Mouse (Mus musculus): Measurements from ENCODE around the gene Sap18b. TPM values are rescaled to one million over a fixed set of nuclear protein-coding genes. Genes with fewer than 3 reads are reported as not detected.

Gene Sap18b
- polyA plus RNA-seq, 1 experiment: 218 TPM

DNA sequence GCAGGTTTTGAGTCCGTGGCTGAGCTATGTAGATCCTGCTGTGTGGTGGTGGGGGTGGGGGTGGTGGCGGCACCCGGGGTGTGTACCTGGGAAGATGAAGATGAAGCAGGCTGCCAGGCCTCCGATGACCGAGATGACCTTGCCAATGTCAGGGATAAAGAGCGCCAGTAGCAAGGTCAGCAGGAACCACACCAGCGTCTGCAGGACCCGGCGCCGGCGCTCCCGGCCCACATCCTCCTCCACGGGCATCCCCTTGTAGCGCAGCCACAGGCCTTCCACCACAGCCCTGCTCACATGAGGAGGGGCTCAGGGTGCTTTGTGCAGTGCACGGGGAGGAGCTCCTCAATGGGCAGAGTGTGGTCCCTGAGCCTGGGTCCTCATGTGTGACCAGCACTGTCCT lies 16.3 kb downstream of the Sap18b start:
- H3K79me2 ChIP-seq (ENCODE audit: control insufficient read depth, insufficient read depth): no peaks in the 10 kb centered on the region
- no peak overlapping the region for H3K4me3 ChIP-seq (ENCODE audit: insufficient read depth, poor library complexity, severe bottlenecking)
- no peaks in the 10 kb centered on the region for H3K27me3 ChIP-seq (ENCODE audit: control insufficient read depth, insufficient read depth, insufficient read length)
- H3K36me3 ChIP-seq (ENCODE audit: control insufficient read depth, insufficient read depth): peaks cover 23% of the 10 kb centered on the region
- no peaks in the 10 kb centered on the region for H3K79me3 ChIP-seq (ENCODE audit: low read depth)
- H3ac ChIP-seq (ENCODE audit: control insufficient read depth, insufficient read length, low read depth): no peak overlapping the region
- TF ChIP-seq MYOD1 (IDR thresholded peaks at IDR 0.05; ENCODE audit: control insufficient read depth, insufficient read length, low read depth): no peak

DNA sequence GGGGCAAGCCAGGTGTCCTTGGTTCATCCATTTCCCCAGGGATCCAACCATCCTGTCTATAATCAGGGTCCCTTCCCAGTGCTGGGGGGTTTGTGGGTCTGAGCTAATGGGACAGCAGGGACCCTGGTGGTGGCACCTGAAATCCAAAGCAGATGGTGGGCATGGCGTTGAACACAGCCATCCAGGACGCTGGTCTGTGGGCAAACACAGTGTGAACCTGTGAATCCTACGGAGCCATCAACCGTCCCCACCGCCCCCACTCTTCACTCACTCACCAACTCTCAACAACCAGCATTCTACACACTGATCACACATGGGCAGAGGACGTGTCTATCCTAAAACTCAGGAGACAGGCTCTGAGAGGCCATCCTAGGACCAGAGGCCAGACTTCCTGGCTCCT lies 18.8 kb downstream of the Sap18b start:
- Histone ChIP-seq H3K79me2 (ENCODE audit: control insufficient read depth, insufficient read depth) (no peaks in the 10 kb centered on the region), H3K36me3 (ENCODE audit: control insufficient read depth, insufficient read depth) (peaks cover 29% of the 10 kb centered on the region), H3K79me3 (ENCODE audit: low read depth) (no peaks in the 10 kb centered on the region), H3ac (ENCODE audit: control insufficient read depth, insufficient read length, low read depth) (no peak overlapping the region), H3K4me3 (ENCODE audit: insufficient read depth, poor library complexity, severe bottlenecking) (no peak overlapping the region), H3K27me3 (ENCODE audit: control insufficient read depth, insufficient read depth, insufficient read length) (no peaks in the 10 kb centered on the region)
- no peak for TF ChIP-seq MYOD1 (IDR thresholded peaks at IDR 0.05; ENCODE audit: control insufficient read depth, insufficient read length, low read depth)
- no peak for TF ChIP-seq CEBPB (IDR thresholded peaks at IDR 0.05; ENCODE audit: low read depth)
- no peak for TF ChIP-seq MAX (IDR thresholded peaks at IDR 0.05)
- no peak for TF ChIP-seq CTCF (IDR thresholded peaks at IDR 0.05; ENCODE audit: control insufficient read depth, insufficient read depth, insufficient read length)
- TF ChIP-seq MYOG (IDR thresholded peaks at IDR 0.05; ENCODE audit: control insufficient read depth, extremely low read depth, insufficient read length): no peak
- no peak for TF ChIP-seq USF1 (IDR thresholded peaks at IDR 0.05; ENCODE audit: low read depth)
- TF ChIP-seq FOSL1 (IDR thresholded peaks at IDR 0.05; ENCODE audit: insufficient read depth, low read length, poor library complexity, severe bottlenecking): no peak

DNA sequence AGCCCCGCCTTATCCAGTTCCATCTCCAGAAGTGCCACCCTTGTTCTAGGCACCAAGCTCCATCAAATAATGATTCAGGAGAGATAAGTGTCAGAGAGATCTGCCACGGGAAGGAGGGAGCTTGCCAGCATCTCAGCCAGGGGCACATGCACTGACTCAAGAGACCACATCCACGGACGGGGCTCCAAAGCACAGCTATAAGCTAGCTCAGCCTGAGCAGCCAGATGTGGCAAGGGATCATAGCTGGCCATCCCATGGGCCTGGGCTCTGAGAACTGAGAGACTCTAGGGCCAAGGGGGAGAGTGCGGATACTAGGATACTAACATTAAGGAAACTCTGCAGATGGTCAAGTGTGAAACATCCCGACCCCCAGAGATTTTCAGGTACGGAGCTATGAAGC lies 19.9 kb downstream of the Sap18b start:
- Histone ChIP-seq H3K36me3 (ENCODE audit: control insufficient read depth, insufficient read depth) (peaks cover 21% of the 10 kb centered on the region), H3K4me3 (ENCODE audit: insufficient read depth, poor library complexity, severe bottlenecking) (no peak overlapping the region), H3K79me2 (ENCODE audit: control insufficient read depth, insufficient read depth) (no peaks in the 10 kb centered on the region), H3ac (ENCODE audit: control insufficient read depth, insufficient read length, low read depth) (no peak overlapping the region), H3K79me3 (ENCODE audit: low read depth) (no peaks in the 10 kb centered on the region), H3K27me3 (ENCODE audit: control insufficient read depth, insufficient read depth, insufficient read length) (no peaks in the 10 kb centered on the region)
- TF ChIP-seq USF1 (IDR thresholded peaks at IDR 0.05; ENCODE audit: low read depth): no peak
- TF ChIP-seq CEBPB (IDR thresholded peaks at IDR 0.05; ENCODE audit: low read depth): no peak
- TF ChIP-seq CTCF (IDR thresholded peaks at IDR 0.05; ENCODE audit: control insufficient read depth, insufficient read depth, insufficient read length): no peak
- TF ChIP-seq FOSL1 (IDR thresholded peaks at IDR 0.05; ENCODE audit: insufficient read depth, low read length, poor library complexity, severe bottlenecking): no peak
- TF ChIP-seq MYOG (IDR thresholded peaks at IDR 0.05; ENCODE audit: control insufficient read depth, extremely low read depth, insufficient read length): no peak
- no peak for TF ChIP-seq MYOD1 (IDR thresholded peaks at IDR 0.05; ENCODE audit: control insufficient read depth, insufficient read length, low read depth)
- TF ChIP-seq MAX (IDR thresholded peaks at IDR 0.05): no peak

DNA sequence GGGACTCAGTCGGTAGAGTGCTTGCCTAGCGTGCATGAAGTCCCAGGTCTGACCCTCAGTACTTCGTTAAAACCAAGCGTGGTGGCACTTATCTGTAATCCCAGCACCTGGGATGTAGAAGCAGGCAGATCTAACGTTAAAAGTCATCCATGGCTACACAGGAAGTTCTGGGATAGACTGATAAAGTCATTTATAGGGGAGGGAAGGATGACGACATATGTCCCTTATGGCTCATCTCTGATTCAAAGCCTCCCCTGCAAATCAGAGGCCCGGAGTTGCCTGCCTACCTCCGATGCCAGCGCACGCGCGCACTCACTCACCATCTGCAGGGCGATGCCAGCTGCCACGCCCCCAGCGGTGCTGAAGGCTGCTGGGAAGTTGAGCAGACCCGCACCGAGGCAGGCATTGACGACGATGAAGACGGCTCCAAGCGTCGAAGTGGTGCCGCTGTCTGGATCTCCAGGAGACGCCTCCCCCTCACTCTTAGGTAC lies 23.0 kb downstream of the Sap18b start:
- Histone ChIP-seq H3K36me3 (ENCODE audit: control insufficient read depth, insufficient read depth) (peaks cover 17% of the 10 kb centered on the region), H3K27me3 (ENCODE audit: control insufficient read depth, insufficient read depth, insufficient read length) (no peaks in the 10 kb centered on the region), H3K79me3 (ENCODE audit: low read depth) (peaks cover 2% of the 10 kb centered on the region), H3ac (ENCODE audit: control insufficient read depth, insufficient read length, low read depth) (no peak overlapping the region), H3K4me3 (ENCODE audit: insufficient read depth, poor library complexity, severe bottlenecking) (no peak overlapping the region), H3K79me2 (ENCODE audit: control insufficient read depth, insufficient read depth) (peaks cover 11% of the 10 kb centered on the region)
- TF ChIP-seq CEBPB (IDR thresholded peaks at IDR 0.05; ENCODE audit: low read depth): no peak
- TF ChIP-seq USF1 (IDR thresholded peaks at IDR 0.05; ENCODE audit: low read depth): no peak
- TF ChIP-seq MAX (IDR thresholded peaks at IDR 0.05): no peak
- TF ChIP-seq CTCF (IDR thresholded peaks at IDR 0.05; ENCODE audit: control insufficient read depth, insufficient read depth, insufficient read length): no peak
- TF ChIP-seq FOSL1 (IDR thresholded peaks at IDR 0.05; ENCODE audit: insufficient read depth, low read length, poor library complexity, severe bottlenecking): no peak
- no peak for TF ChIP-seq MYOG (IDR thresholded peaks at IDR 0.05; ENCODE audit: control insufficient read depth, extremely low read depth, insufficient read length)
- TF ChIP-seq MYOD1 (IDR thresholded peaks at IDR 0.05; ENCODE audit: control insufficient read depth, insufficient read length, low read depth): no peak

DNA sequence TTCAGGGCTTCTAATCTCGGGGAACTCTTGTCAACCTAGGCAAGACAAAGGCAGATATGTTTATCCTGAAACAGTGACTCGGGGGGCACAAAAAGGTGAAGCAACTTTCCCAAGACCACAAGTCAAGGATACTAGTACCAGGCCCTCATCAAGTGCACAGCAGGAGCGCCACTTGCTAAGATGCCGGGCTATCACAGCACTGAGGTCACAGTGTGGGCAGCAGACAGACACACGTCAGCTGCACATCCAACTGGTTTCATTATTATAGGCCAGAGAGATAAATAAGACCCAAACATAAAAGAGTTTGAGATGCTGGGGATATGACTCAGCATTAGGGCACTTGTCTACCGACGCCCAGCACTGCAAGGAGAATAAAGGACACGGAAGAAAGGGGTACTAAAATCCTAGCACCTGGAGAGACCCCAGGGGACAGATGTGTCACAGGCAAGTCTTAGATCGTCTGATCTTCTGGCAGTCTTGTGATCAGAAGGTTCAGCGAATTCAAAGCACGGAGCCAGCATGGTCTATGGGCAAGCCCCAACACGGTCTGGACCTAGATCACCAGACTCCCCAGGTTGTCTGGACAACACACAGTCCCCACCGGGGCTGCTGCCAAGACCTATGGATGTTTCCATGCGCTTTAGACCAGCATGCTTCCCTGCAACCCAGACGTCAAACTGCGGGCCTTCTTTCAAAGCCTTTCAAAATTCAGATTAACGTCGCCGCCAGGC lies 23.8 kb downstream of the Sap18b start:
- Histone ChIP-seq H3ac (ENCODE audit: control insufficient read depth, insufficient read length, low read depth) (no peak overlapping the region), H3K36me3 (ENCODE audit: control insufficient read depth, insufficient read depth) (peaks cover 17% of the 10 kb centered on the region), H3K79me2 (ENCODE audit: control insufficient read depth, insufficient read depth) (peaks cover 11% of the 10 kb centered on the region), H3K4me3 (ENCODE audit: insufficient read depth, poor library complexity, severe bottlenecking) (no peak overlapping the region), H3K79me3 (ENCODE audit: low read depth) (peaks cover 2% of the 10 kb centered on the region), H3K27me3 (ENCODE audit: control insufficient read depth, insufficient read depth, insufficient read length) (no peaks in the 10 kb centered on the region)
- TF ChIP-seq MAX (IDR thresholded peaks at IDR 0.05) (no peak), MYOG (IDR thresholded peaks at IDR 0.05; ENCODE audit: control insufficient read depth, extremely low read depth, insufficient read length) (no peak), MYOD1 (IDR thresholded peaks at IDR 0.05; ENCODE audit: control insufficient read depth, insufficient read length, low read depth) (peak; percentile 80), USF1 (IDR thresholded peaks at IDR 0.05; ENCODE audit: low read depth) (no peak), CEBPB (IDR thresholded peaks at IDR 0.05; ENCODE audit: low read depth) (no peak), FOSL1 (IDR thresholded peaks at IDR 0.05; ENCODE audit: insufficient read depth, low read length, poor library complexity, severe bottlenecking) (no peak)

DNA sequence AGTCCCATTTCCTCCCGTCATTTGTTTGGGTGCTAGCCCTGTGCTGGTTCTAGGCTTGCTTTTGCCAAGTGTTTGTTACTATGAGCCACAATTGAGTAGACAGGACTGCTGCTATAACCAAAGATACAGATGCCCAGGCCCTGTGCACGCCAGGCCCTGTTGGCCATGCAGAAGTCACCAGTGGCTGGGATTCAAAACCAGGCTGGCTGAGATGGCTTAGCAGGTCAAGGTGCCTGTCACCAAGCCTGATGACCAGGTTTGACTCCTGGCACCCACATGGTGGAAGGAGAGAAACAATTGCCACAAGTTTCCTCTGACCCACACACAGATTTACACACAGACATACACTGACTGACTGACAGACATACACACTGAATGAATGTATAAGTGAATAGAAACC lies 25.2 kb downstream of the Sap18b start:
- TF ChIP-seq CEBPB (IDR thresholded peaks at IDR 0.05; ENCODE audit: low read depth) (no peak), MYOD1 (IDR thresholded peaks at IDR 0.05; ENCODE audit: control insufficient read depth, insufficient read length, low read depth) (no peak), MYOG (IDR thresholded peaks at IDR 0.05; ENCODE audit: control insufficient read depth, extremely low read depth, insufficient read length) (no peak), CTCF (IDR thresholded peaks at IDR 0.05; ENCODE audit: control insufficient read depth, insufficient read depth, insufficient read length) (no peak), USF1 (IDR thresholded peaks at IDR 0.05; ENCODE audit: low read depth) (no peak), MAX (IDR thresholded peaks at IDR 0.05) (no peak)
- Histone ChIP-seq H3K79me3 (ENCODE audit: low read depth) (peaks cover 2% of the 10 kb centered on the region), H3K27me3 (ENCODE audit: control insufficient read depth, insufficient read depth, insufficient read length) (no peaks in the 10 kb centered on the region)

More for the DNA sequence above, 25.2 kb downstream of the Sap18b start:
- H3K36me3 ChIP-seq (ENCODE audit: control insufficient read depth, insufficient read depth): peaks cover 17% of the 10 kb centered on the region
- H3K4me3 ChIP-seq (ENCODE audit: insufficient read depth, poor library complexity, severe bottlenecking): no peak overlapping the region
- H3ac ChIP-seq (ENCODE audit: control insufficient read depth, insufficient read length, low read depth): no peak overlapping the region
- peaks cover 11% of the 10 kb centered on the region for H3K79me2 ChIP-seq (ENCODE audit: control insufficient read depth, insufficient read depth)

Data from C2C12 (cell line).